Mouse (Mus musculus) neural tube, embryonic 13.5 days (tissue): Measurements from ENCODE around the gene Hjurp. TPM values are rescaled to one million over a fixed set of nuclear protein-coding genes. Genes with fewer than 3 reads are reported as not detected.
A peak's percentile ranks its signal among the peaks of the same experiment; 100 is the strongest.

ENCODE experiments used
- ATAC-seq: fragments of 200-750 bp; cut with Nextera tagmentation; 2 replicates; pipeline ENCODE4 v1.8.0; 2017; ENCODE audit warnings: low read depth, mild to moderate bottlenecking, moderate TSS enrichment, moderate library complexity
- H3K27ac ChIP-seq: fragments of 300-500 bp; sonication (generic); replicated peaks from 2 replicates; pipeline ENCODE4 v1.5.1; 2015; ENCODE audit warnings: moderate library complexity, mild to moderate bottlenecking, inconsistent platforms
- H3K27me3 ChIP-seq: fragments of 300-500 bp; sonication (generic); 2 replicates; pipeline ENCODE4 v1.6.1; 2015; ENCODE audit warnings: mild to moderate bottlenecking, inconsistent platforms
- H3K36me3 ChIP-seq: fragments of 300-500 bp; sonication (generic); 2 replicates; pipeline ENCODE4 v1.6.1; 2015; ENCODE audit warnings: mild to moderate bottlenecking, inconsistent platforms
- H3K4me1 ChIP-seq: fragments of 300-500 bp; sonication (generic); replicated peaks from 2 replicates; pipeline ENCODE4 v1.6.1; 2015; ENCODE audit warnings: inconsistent platforms
- H3K4me2 ChIP-seq: fragments of 300-500 bp; sonication (generic); 2 replicates; pipeline ENCODE4 v1.6.1; 2015; ENCODE audit warnings: inconsistent platforms, mild to moderate bottlenecking, moderate library complexity
- H3K4me3 ChIP-seq: fragments of 300-500 bp; sonication (generic); 2 replicates; pipeline ENCODE4 v1.5.1; 2015; ENCODE audit warnings: mild to moderate bottlenecking, inconsistent platforms
- H3K9ac ChIP-seq: fragments of 300-500 bp; sonication (generic); 2 replicates; pipeline ENCODE4 v1.6.1; 2015; ENCODE audit warnings: moderate library complexity, mild to moderate bottlenecking, inconsistent platforms
- H3K9me3 ChIP-seq: fragments of 300-500 bp; sonication (generic); 2 replicates; pipeline ENCODE4 v1.6.1; 2016; ENCODE audit warnings: inconsistent platforms
- WGBS: fragments of 180-500 bp; shearing (Covaris S2); methylation state at CpG from one replicate; pipeline ENCODE4 v1.1.7; 2015; 5-methylcytosine and 5-hydroxymethylcytosine counted together
- polyA plus RNA-seq: library from polyadenylated mRNA; unstranded; fragments of >200 nt; fragmentation: Nextera tagmentation; extraction: Ambion mirVana; gene quantifications from 2 replicates; pipeline ENCODE4 v1.2.1, GENCODE M21; 2015

Gene Hjurp
- polyA plus RNA-seq, 1 experiment from 2014 or later, result 69.9 TPM

DNA sequence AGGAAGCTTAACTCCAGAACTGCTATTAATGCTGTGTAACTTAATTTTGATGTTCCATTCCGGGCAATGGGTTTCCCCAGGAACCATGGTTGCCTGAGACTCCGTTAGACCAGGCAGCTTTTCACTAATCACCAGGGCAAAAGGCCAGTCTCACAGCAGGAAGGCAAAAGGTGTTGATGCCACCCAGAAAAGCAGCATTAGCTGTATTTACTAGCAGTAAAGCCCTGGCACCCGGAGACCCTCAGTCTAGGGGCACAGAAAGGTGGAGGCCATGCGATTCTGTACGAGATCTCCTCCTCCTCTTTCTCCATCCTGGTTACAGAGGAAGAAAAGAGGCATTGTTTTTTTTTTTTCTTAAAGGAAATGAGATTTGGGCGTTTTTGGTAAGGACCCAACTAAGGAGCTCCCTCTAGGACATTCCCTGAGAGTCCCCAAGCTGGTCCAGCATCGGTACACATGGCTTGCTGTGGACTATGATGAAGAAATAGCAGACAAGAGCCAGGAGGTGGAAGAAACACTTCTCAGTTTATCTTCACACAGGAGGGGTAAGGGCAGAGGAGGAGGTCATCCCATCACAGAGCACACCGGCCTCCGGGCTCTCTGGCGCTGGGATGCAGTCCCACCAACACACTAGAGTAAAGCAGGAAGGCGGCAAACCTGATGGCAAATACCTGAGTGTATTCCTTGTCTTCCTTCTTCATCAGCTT lies 2.9 kb downstream of the Hjurp start:
- Histone ChIP-seq H3K36me3 (peaks cover 48% of the 10 kb centered on the region), H3K27ac (no peak overlapping the region), H3K9ac (peak overlapping the region; percentile 0; the same call in 1 of the 2 replicates), H3K4me1 (peaks cover 33% of the 10 kb centered on the region), H3K27me3 (no peaks in the 10 kb centered on the region), H3K9me3 (no peaks in the 10 kb centered on the region), H3K4me2 (no peak overlapping the region), H3K4me3 (no peak overlapping the region)
- WGBS, result 74% methylated on average over 11 of the region's 11 CpGs
- ATAC-seq, result no peak

DNA sequence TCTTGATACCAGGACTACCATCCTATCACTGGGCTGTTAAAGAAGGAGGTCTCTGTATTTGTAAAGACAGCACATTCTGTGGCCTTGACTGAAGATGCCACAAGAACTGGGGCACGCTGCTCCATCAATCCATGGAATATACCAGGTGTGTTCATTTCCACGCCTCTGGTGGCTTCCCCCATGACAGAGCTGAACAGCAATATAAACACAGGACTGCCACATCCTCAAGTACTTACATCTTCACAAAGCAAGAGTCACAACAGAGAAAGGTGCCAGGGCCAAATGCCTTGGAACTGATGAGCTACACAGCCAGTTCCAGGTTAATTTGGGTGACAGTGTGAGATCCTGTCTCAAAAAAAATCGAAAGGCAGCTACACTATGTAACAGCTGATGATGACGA lies 3.6 kb downstream of the Hjurp start:
- WGBS, result 84% methylated on average over 4 of the region's 4 CpGs
- peaks cover 55% of the 10 kb centered on the region for H3K36me3 ChIP-seq
- H3K4me3 ChIP-seq, result no peak overlapping the region
- no peaks in the 10 kb centered on the region for H3K27me3 ChIP-seq
- H3K4me1 ChIP-seq, result peaks cover 33% of the 10 kb centered on the region
- no peak overlapping the region for H3K4me2 ChIP-seq
- ATAC-seq, result no peak
- no peak overlapping the region for H3K9ac ChIP-seq
- no peaks in the 10 kb centered on the region for H3K9me3 ChIP-seq
- H3K27ac ChIP-seq, result no peak overlapping the region

DNA sequence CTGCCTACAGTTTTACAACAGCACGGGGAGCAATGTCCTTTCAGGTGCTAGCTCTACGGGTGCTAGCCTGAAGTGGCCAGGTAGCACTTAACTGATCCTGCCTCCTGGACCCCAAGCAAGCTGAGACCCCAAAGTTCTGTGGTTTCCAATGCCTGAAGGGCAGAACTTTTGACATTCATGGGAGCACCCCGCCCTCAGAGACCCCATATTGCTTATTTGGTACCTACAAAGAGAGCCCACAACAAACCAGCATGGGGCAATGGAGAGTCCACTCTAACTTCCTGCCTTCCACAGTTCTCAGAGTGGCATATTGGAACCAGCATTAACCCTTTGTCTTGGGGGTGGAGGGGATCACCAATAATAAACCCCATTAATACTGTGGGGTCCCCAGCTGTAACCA lies 4.1 kb downstream of the Hjurp start:
- Histone ChIP-seq H3K36me3 (peaks cover 60% of the 10 kb centered on the region), H3K4me2 (no peak overlapping the region), H3K27ac (no peak overlapping the region), H3K4me3 (no peak overlapping the region), H3K9ac (no peak overlapping the region), H3K9me3 (no peaks in the 10 kb centered on the region), H3K4me1 (peaks cover 33% of the 10 kb centered on the region), H3K27me3 (no peaks in the 10 kb centered on the region)
- WGBS, result 94% methylated on average over 3 of the region's 3 CpGs
- no peak for ATAC-seq

DNA sequence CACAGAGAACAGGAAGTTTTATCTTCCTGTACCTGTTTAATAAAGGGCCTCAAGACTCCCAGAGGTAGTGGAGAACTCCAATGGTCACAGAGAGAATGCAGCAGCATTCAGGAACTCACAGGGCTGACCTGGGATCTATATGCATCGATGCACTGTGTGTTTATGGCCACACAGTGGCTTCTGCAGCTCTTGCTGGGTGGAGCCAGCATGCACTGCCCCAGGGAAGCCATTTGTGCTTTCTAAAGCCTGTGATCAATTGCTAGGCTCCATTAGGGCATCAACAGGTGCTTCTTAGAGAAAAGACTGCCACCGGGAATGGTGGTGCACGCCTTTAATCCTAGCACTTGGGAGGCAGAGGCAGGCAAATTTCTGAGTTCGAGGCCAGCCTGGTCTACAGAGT lies 4.6 kb downstream of the Hjurp start:
- ATAC-seq, result no peak
- Histone ChIP-seq H3K9ac (no peak overlapping the region), H3K27me3 (no peaks in the 10 kb centered on the region), H3K27ac (no peak overlapping the region), H3K9me3 (no peaks in the 10 kb centered on the region), H3K4me2 (no peak overlapping the region), H3K36me3 (peaks cover 65% of the 10 kb centered on the region), H3K4me3 (no peak overlapping the region), H3K4me1 (peaks cover 28% of the 10 kb centered on the region)
- WGBS, result 62% methylated on average over 4 of the region's 4 CpGs

DNA sequence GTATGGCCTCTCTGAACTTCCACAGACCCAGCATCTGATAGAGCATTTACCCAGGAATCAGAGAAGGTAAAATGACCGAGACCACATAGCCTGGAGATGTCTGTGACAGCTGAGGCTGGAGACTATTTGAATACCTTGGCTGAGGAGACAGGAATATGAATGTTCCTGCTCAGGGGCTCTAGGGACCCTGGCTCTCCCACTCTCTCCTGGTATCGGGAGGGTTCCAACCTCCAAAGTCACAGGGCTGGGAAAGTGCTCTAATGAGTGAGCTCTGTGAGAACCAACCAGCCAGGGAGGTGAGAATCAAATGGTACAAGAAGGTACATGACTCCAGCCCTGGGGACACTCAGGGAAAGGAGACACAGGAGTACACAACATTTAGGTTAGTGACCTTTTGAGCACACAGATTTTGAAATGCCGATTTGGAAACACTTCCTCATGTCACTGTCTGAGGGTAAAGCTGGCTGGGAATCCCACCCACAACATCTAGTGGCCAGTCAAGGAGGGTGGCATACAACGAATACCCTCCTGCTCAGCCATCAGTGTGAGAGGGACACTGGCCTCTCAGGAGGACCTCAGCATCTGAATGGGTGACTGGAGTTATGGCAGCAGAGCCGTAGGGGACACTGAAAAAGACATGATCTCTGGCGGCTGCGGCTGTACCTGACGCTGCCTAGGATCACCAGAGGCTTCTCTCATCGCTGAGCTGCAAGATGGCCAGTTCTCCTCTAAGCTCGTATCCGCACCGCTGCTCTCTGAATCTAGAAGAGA lies 7.7 kb downstream of the Hjurp start:
- H3K4me1 ChIP-seq, result peaks cover 3% of the 10 kb centered on the region; the same call in 1 of the 2 replicates
- H3K27me3 ChIP-seq, result no peaks in the 10 kb centered on the region
- H3K36me3 ChIP-seq, result peaks cover 85% of the 10 kb centered on the region
- no peak for ATAC-seq
- no peak overlapping the region for H3K27ac ChIP-seq
- WGBS, result 90% methylated on average over 12 of the region's 12 CpGs
- no peak overlapping the region for H3K4me3 ChIP-seq
- 0 out of 2 replicates have a peak, but pooled peaks cover 5% of the 10 kb centered on the region for H3K9me3 ChIP-seq
- no peak overlapping the region for H3K9ac ChIP-seq
- H3K4me2 ChIP-seq, result no peak overlapping the region

DNA sequence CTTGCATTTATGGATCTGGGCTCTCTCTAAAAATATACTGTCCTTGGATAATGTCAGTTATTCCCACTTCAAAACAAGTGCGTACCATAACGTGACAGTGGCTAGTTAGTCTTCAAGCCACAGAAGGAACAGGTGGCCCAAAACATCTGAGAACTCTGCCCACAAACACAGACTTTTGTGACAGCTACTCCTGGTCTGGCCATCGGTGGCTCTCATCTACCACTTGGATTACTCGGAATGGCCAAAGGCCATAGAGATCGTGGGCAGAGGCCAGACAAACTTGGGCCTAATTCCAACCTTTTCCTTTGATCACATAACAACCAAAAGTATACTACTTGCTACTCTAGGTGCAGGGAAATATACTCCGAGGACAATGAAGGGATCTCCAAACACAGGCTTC lies 9.4 kb downstream of the Hjurp start:
- ATAC-seq, result no peak
- Histone ChIP-seq H3K27ac (no peak overlapping the region), H3K9ac (no peak overlapping the region), H3K9me3 (0 out of 2 replicates have a peak, but pooled peaks cover 5% of the 10 kb centered on the region), H3K4me3 (no peak overlapping the region), H3K4me1 (no peaks in the 10 kb centered on the region), H3K4me2 (no peak overlapping the region), H3K27me3 (no peaks in the 10 kb centered on the region), H3K36me3 (peaks cover 86% of the 10 kb centered on the region)
- WGBS, result 89% methylated on average over 6 of the region's 6 CpGs

DNA sequence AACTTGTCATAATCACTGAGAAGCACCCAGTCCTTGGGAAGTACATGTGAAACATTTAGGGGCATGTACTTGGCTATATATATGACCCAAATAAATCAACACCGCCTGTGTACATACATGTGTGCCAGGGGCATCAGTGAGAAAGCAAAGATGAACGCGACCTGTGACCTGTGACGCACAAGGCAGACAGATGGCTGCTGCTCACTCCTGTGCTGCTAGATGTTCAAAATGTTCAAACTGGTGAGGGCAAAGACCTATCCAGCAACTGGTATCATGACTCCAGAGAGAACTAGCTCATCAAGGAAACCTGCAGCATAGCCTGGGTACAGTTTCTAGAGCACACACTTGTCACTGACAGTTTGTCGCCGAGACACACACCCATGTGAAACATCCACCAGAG lies 9.9 kb downstream of the Hjurp start:
- Histone ChIP-seq H3K9ac (no peak overlapping the region), H3K4me2 (no peak overlapping the region), H3K9me3 (0 out of 2 replicates have a peak, but pooled peaks cover 5% of the 10 kb centered on the region), H3K27ac (no peak overlapping the region), H3K36me3 (peaks cover 87% of the 10 kb centered on the region), H3K27me3 (no peaks in the 10 kb centered on the region), H3K4me3 (no peak overlapping the region), H3K4me1 (peaks cover 3% of the 10 kb centered on the region)
- ATAC-seq, result no peak
- 92% methylated on average over 6 of the region's 6 CpGs for WGBS

DNA sequence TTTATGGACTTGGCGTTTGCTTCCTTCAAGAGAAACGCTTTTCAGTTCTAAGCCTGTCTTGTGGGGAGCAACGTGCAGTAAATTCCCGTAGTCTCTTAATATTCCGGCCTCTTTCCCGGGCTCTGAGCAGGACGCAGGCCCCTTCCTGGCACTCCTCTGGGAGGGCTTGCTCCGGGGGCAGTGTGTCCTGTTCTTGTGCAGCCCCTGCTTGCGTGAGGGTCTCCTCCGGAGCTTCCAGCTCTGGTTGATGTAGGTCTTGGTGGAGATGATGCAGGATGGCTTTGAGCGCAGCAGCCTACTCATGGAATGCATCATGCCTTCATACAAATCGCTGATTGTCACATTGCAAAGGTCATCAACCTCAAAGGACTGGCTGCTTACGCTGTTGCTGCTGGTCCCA lies 11.3 kb downstream of the Hjurp start:
- ATAC-seq, result no peak
- peaks cover 90% of the 10 kb centered on the region for H3K36me3 ChIP-seq
- no peaks in the 10 kb centered on the region for H3K27me3 ChIP-seq
- 88% methylated on average over 13 of the region's 13 CpGs for WGBS
- H3K4me1 ChIP-seq, result peaks cover 12% of the 10 kb centered on the region
- H3K4me2 ChIP-seq, result no peak overlapping the region
- H3K9me3 ChIP-seq, result 0 out of 2 replicates have a peak, but pooled peaks cover 5% of the 10 kb centered on the region
- no peak overlapping the region for H3K27ac ChIP-seq
- no peak overlapping the region for H3K9ac ChIP-seq
- no peak overlapping the region for H3K4me3 ChIP-seq

DNA sequence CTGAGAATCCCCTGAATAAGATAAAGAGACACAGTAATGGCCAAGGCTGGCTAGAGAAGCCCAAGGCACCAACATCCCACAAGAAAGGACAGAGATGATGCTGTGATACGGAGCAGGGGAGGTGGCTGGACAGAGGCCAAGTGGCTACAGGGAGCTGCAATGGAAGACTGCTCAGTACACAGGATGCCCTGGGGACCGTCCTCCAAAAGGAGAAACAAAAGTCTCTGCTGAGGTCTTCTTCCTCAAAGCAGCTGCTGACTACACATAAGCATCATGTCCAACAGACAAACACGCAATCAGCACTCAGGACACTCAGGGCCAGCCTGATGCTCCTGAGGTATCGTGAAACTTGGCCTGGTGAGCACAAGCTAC lies 12.6 kb downstream of the Hjurp start:
- ATAC-seq, result no peak
- peaks cover 17% of the 10 kb centered on the region for H3K4me1 ChIP-seq
- H3K27ac ChIP-seq, result no peak overlapping the region
- no peak overlapping the region for H3K4me3 ChIP-seq
- H3K36me3 ChIP-seq, result peaks cover 100% of the 10 kb centered on the region
- 80% methylated on average over 4 of the region's 4 CpGs for WGBS
- no peak overlapping the region for H3K9ac ChIP-seq
- no peaks in the 10 kb centered on the region for H3K27me3 ChIP-seq
- H3K4me2 ChIP-seq, result no peak overlapping the region
- H3K9me3 ChIP-seq, result 0 out of 2 replicates have a peak, but pooled peaks cover 5% of the 10 kb centered on the region

DNA sequence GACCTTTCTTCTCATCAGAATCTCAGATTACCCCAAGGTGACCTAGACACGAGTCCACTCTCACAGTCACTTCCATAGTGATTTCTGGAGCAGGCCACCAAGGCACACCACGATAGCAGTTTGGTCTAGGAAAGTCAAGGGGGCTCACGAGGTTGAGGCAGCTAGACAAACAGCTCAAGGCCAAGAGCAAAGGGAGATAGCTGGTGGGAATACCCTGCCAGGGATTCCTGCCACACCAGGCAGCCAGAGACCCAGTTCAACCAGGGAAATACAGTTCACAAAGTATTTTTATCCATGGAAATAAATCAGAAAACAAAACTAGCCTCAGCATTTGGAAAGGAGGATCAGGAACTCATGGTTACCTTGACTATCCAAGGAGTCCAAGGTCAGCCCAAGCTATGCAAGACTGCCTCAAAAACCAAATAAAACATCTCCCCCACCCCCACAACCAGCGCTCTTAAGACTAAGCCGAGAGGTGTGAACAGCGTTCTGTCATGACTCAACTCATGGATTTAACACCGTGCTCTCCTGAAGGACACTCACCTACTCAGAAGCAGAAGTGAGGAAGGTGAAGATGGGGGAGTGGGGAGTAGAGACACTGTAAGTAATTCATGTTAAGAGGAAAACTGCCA lies 13.1 kb downstream of the Hjurp start:
- 90% methylated on average over 7 of the region's 7 CpGs for WGBS
- Histone ChIP-seq H3K27me3 (no peaks in the 10 kb centered on the region), H3K9me3 (0 out of 2 replicates have a peak, but pooled peaks cover 5% of the 10 kb centered on the region), H3K4me1 (peaks cover 22% of the 10 kb centered on the region), H3K36me3 (peaks cover 100% of the 10 kb centered on the region), H3K4me2 (no peak overlapping the region), H3K4me3 (no peak overlapping the region), H3K9ac (no peak overlapping the region), H3K27ac (no peak overlapping the region)
- ATAC-seq, result no peak

DNA sequence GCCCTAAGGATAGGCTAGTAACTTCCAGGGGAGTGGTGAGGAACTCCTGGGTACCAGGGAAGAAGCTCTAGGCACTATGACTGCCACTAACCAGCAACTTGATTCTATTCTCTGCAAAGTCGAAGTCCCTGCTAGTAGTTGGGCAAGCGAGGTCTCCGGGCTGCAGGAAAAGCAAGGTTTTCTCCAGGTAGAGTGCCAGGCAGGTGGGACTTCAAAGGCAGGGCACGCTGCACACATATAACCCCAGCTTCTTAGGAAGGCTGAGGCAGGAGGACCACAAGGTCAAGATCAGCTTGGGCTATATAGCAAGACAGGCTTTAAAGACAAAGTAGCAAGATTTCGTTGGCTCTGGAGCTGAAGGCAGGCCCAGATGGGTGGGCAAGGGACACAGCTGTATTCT lies 13.7 kb downstream of the Hjurp start:
- peaks cover 25% of the 10 kb centered on the region for H3K4me1 ChIP-seq
- H3K4me2 ChIP-seq, result no peak overlapping the region
- H3K4me3 ChIP-seq, result no peak overlapping the region
- H3K9me3 ChIP-seq, result 0 out of 2 replicates have a peak, but pooled peaks cover 5% of the 10 kb centered on the region
- no peak for ATAC-seq
- H3K36me3 ChIP-seq, result peaks cover 97% of the 10 kb centered on the region
- H3K27me3 ChIP-seq, result no peaks in the 10 kb centered on the region
- H3K27ac ChIP-seq, result no peak overlapping the region
- H3K9ac ChIP-seq, result no peak overlapping the region
- WGBS, result 92% methylated on average over 5 of the region's 5 CpGs

DNA sequence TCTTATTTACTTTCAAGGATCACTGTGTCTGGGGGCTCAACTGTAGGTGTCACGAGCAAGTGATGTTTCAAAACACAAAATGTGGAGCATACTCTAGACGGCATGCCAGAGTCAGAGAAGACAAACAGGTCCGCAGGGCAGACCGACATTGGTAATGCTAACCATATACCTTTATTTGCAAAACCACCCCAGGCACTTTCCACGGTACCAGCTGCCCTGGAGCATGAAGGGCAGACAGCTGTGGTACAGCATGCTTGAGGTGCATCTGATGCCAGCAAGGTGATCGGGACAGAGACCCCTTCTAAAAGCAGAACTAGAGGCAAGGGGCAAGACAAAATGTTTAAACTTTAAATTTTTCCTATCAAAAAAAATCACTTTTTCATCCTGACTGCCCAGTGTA lies 14.5 kb downstream of the Hjurp start:
- Histone ChIP-seq H3K9me3 (peaks cover 12% of the 10 kb centered on the region), H3K36me3 (peaks cover 89% of the 10 kb centered on the region), H3K4me3 (no peak overlapping the region), H3K27me3 (no peaks in the 10 kb centered on the region), H3K9ac (no peak overlapping the region), H3K4me1 (peaks cover 25% of the 10 kb centered on the region), H3K27ac (no peak overlapping the region), H3K4me2 (no peak overlapping the region)
- ATAC-seq, result no peak
- 79% methylated on average over 6 of the region's 6 CpGs for WGBS
